Mouse (Mus musculus) MEL (cell line): Measurements from ENCODE around the gene 1700088E04Rik.

Experiments used
- CTCF ChIP-seq, 3 experiments: IDR thresholded peaks in 2 of 3; conservative IDR thresholded peaks in 1 of 3; 2 replicates each; pipeline ENCODE4 v1.5.1; 2011 to 2012; ENCODE audit warnings: low read length in 3 of 3, low read depth in 2 of 3, mild to moderate bottlenecking in 2 of 3, improper control_type of control experiment in 1 of 3, inconsistent platforms in 1 of 3, mixed read lengths in 1 of 3, moderate library complexity in 1 of 3; ENCODE audit not compliant: control insufficient read depth in 1 of 3, insufficient read depth in 1 of 3, poor library complexity in 1 of 3, severe bottlenecking in 1 of 3
- MXI1 ChIP-seq: IDR thresholded peaks from 2 replicates; pipeline ENCODE4 v1.6.1; 2011; ENCODE audit warnings: mild to moderate bottlenecking, low read depth, low read length, improper control_type of control experiment
- USF1 ChIP-seq: IDR thresholded peaks from 2 replicates; pipeline ENCODE4 v1.6.1; 2014; ENCODE audit warnings: low read depth, mild to moderate bottlenecking, inconsistent platforms, low read length, improper control_type of control experiment, moderate library complexity
- ZC3H11A ChIP-seq: IDR thresholded peaks from 2 replicates; pipeline ENCODE4 v1.6.1; 2012; ENCODE audit warnings: low read depth, mild to moderate bottlenecking, inconsistent platforms, low read length, improper control_type of control experiment

DNA sequence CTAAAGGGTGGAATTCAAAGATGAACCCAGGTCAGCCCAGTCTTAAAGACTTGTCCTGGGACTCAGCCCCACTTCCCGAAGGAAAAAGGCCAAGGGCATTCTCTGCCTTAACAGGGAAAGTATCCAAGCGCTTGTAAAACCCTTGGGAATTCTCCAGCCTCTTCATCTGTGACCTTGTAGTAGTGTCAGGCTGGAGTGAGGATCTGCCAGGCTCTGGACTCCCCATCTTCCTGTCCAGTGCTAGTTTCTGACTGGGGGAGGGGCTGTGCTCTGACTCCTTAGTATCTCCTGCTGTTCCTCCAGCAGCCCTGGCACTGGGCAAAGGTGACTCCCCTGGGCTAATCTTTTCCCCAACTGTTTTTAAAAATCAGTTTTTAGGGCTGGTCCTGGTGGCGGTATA is 44.5 kb downstream of the 1700088E04Rik start:
- TF ChIP-seq CTCF (IDR thresholded peaks at IDR 0.05 in 2 of 3, conservative IDR thresholded peaks at IDR 0.05 in 1 of 3; ENCODE audit: control insufficient read depth in 1 of 3, insufficient read depth in 1 of 3, low read depth in 2 of 3, low read length in 3 of 3, poor library complexity in 1 of 3, severe bottlenecking in 1 of 3) (no peak), ZC3H11A (no peak), MXI1 (no peak), USF1 (no peak)
